Mouse (Mus musculus) olfactory bulb, adult 2 months (tissue): ENCODE data around the gene Osmr.

ENCODE experiments used
- CTCF ChIP-seq: fragments of 200-500 bp; IDR thresholded peaks from 2 replicates; pipeline ENCODE4 v1.5.1; 2012; ENCODE audit warnings: low read depth, mild to moderate bottlenecking, low read length, moderate library complexity; ENCODE audit not compliant: insufficient read depth
- POLR2A ChIP-seq: fragments of 200-500 bp; IDR thresholded peaks from 2 replicates; pipeline ENCODE4 v1.6.1; 2012; ENCODE audit warnings: mild to moderate bottlenecking, low read depth, low read length, moderate library complexity; ENCODE audit not compliant: insufficient read depth

GRCm38 (mm10) chr15:6901236-6901635, 26.5 kb upstream of the Osmr start:
- no peak for TF ChIP-seq CTCF
- no peak for TF ChIP-seq POLR2A
